32 mouse cellular contexts compared by ENCODE assay signal in the genomic region with DNA sequence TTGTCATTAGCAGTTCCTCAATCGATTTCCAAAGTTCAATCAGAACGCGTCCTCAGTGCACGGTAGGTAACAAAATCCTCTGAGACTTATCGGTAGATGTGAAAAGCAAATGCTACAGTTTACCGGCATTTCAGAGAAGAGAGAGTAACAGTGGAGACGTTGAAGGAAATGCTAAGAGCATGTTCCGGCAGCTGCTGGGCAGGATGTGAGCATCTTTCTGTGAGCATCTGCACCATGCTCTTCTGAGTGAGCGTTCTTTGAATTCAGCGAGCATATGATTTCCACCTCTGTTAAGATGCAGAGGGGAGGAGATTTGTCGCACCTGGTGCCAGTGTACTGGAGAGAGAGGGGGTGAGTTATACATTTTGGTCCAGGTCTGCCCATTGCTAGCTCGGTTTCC. TPM values are rescaled to one million over a fixed set of nuclear protein-coding genes. Genes with fewer than 3 reads are reported as not detected.
A peak's percentile ranks its signal among the peaks of the same experiment; 100 is the strongest.
DNase-seq lines count a peak whose midpoint lies in the region; ATAC-seq and TF ChIP-seq lines count a peak whose summit lies in the region.
"Had no signal": no experiment of that assay in that cellular context is flagged by ENCODE, and none has a peak within 500 bp of the region (broad histone marks: within the 10 kb centered on the region; RNA-seq: fewer than 3 reads in every experiment).

No protein-coding gene starts in this region.

- peak overlapping the region; percentile 90 for H3K27ac ChIP-seq in spleen, adult 2 months (ENCODE audit: insufficient read depth, low read length)
- H3K27ac ChIP-seq in liver, embryonic 12.5 days, result no peak overlapping the region
- no peak overlapping the region for H3K27ac ChIP-seq in forebrain, embryonic 16.5 days (ENCODE audit: low read length)
- H3K27ac ChIP-seq: embryonic facial prominence, embryonic 13.5 days; forebrain, embryonic 10.5 days; heart, embryonic 10.5 days; heart, embryonic 15.5 days; kidney, postnatal 0 days; liver, embryonic 15.5 days; neural tube, embryonic 12.5 days had no signal

- no peaks in the 10 kb centered on the region for H3K36me3 ChIP-seq in spleen, adult 2 months (ENCODE audit: control insufficient read depth, insufficient read depth, low read length)
- H3K36me3 ChIP-seq in liver, embryonic 12.5 days, result no peaks in the 10 kb centered on the region
- H3K36me3 ChIP-seq in forebrain, embryonic 16.5 days (ENCODE audit: control insufficient read depth, insufficient read depth), result no peaks in the 10 kb centered on the region
- H3K36me3 ChIP-seq: embryonic facial prominence, embryonic 13.5 days; forebrain, embryonic 10.5 days; heart, embryonic 15.5 days; liver, embryonic 15.5 days; neural tube, embryonic 12.5 days had no signal

- TF ChIP-seq POLR2A in spleen, adult 2 months (IDR thresholded peaks at IDR 0.05; ENCODE audit: low read depth, low read length), result no peak

- H3K4me1 ChIP-seq in spleen, adult 2 months (ENCODE audit: control insufficient read depth, insufficient read depth, insufficient read length), result peaks cover 7% of the 10 kb centered on the region; the same call in 1 of the 2 replicates
- H3K4me1 ChIP-seq in liver, embryonic 12.5 days, result peaks cover 35% of the 10 kb centered on the region
- H3K4me1 ChIP-seq in forebrain, embryonic 16.5 days (replicated peaks; ENCODE audit: control insufficient read depth, insufficient read depth, low read length), result no peaks in the 10 kb centered on the region

- H3K4me2 ChIP-seq in liver, embryonic 12.5 days, result no peak overlapping the region
- H3K4me2 ChIP-seq in forebrain, embryonic 16.5 days (ENCODE audit: low read length), result no peak overlapping the region
- H3K4me2 ChIP-seq: embryonic facial prominence, embryonic 13.5 days; heart, embryonic 15.5 days; liver, embryonic 15.5 days; lung, embryonic 14.5 days; neural tube, embryonic 12.5 days had no signal

- TF ChIP-seq CTCF in spleen, adult 2 months (IDR thresholded peaks at IDR 0.05; ENCODE audit: extremely low read depth, insufficient read depth, insufficient read length, insufficient replicate concordance), result no peak

- H3K9ac ChIP-seq in liver, embryonic 12.5 days, result no peak overlapping the region
- no peak overlapping the region for H3K9ac ChIP-seq in forebrain, embryonic 16.5 days (replicated peaks; ENCODE audit: low read depth, low read length)
- H3K9ac ChIP-seq: embryonic facial prominence, embryonic 13.5 days; forebrain, postnatal 0 days; heart, embryonic 15.5 days; liver, embryonic 15.5 days; lung, embryonic 14.5 days; neural tube, embryonic 12.5 days had no signal

- ATAC-seq in liver, embryonic 12.5 days, result no peak
- no peak for ATAC-seq in forebrain, embryonic 16.5 days
- ATAC-seq: forebrain, postnatal 0 days; hindbrain, embryonic 16.5 days; intestine, embryonic 16.5 days had no signal

- WGBS in spleen, adult 2 months, result 78% methylated on average over 12 of the region's 12 CpGs
- WGBS in liver, embryonic 12.5 days (ENCODE audit: insufficient replicate concordance), result 77% methylated on average over 12 of the region's 12 CpGs
- WGBS in forebrain, embryonic 16.5 days, result 85% methylated on average over 12 of the region's 12 CpGs

- no peaks in the 10 kb centered on the region for H3K9me3 ChIP-seq in liver, embryonic 12.5 days (replicated peaks)
- H3K9me3 ChIP-seq in forebrain, embryonic 16.5 days (ENCODE audit: control insufficient read depth, low read length), result no peaks in the 10 kb centered on the region
- H3K9me3 ChIP-seq: embryonic facial prominence, embryonic 13.5 days; forebrain, embryonic 10.5 days; heart, embryonic 10.5 days; heart, embryonic 15.5 days; liver, embryonic 15.5 days; neural tube, embryonic 12.5 days had no signal

- no peaks in the 10 kb centered on the region for H3K27me3 ChIP-seq in spleen, adult 2 months (ENCODE audit: control insufficient read depth, insufficient read depth, low read length)
- no peaks in the 10 kb centered on the region for H3K27me3 ChIP-seq in liver, embryonic 12.5 days (replicated peaks)
- H3K27me3 ChIP-seq in forebrain, embryonic 16.5 days (replicated peaks; ENCODE audit: control insufficient read depth, insufficient read depth, low read length), result no peaks in the 10 kb centered on the region
- H3K27me3 ChIP-seq: embryonic facial prominence, embryonic 13.5 days; heart, embryonic 15.5 days; liver, embryonic 15.5 days; neural tube, embryonic 12.5 days had no signal

- no peak for DNase-seq in spleen, adult 2 months (ENCODE audit: low read depth in 1 of 2, low spot score in 2 of 2)
- no peak for DNase-seq in spleen, postnatal 10 days (ENCODE audit: low spot score in 2 of 2)
- peak; percentile 79 for DNase-seq in naive thymus-derived CD4-positive, alpha-beta T cell, adult 2 months (ENCODE audit: low read depth)
- DNase-seq in thymus, postnatal 14 days, result peak; percentile 66
- no peak for DNase-seq in frontal cortex, postnatal 36 days (ENCODE audit: low spot score in 2 of 2)
- no peak for DNase-seq in layer of hippocampus, postnatal 36 days
- DNase-seq: adrenal gland, adult 8-10 months; cerebellum, adult 11 months; cerebellum, adult 9-11 months; embryo, embryonic 11 days; forebrain, postnatal 0 days; gastrocnemius, postnatal 14 days; heart, adult 11 months; kidney, adult 8-10 months; layer of hippocampus, adult 9-11 months; liver; lung, embryonic 14.5 days; lung, postnatal 14 days; midbrain, embryonic 14.5 days; right cerebral cortex, adult 18-20 months; spleen, adult 18-20 months had no signal

- H3K4me3 ChIP-seq in spleen, adult 2 months (ENCODE audit: extremely low read depth, insufficient read depth, insufficient read length), result no peak overlapping the region
- no peak overlapping the region for H3K4me3 ChIP-seq in liver, embryonic 12.5 days
- no peak overlapping the region for H3K4me3 ChIP-seq in forebrain, embryonic 16.5 days (replicated peaks; ENCODE audit: low read length)
- H3K4me3 ChIP-seq: embryonic facial prominence, embryonic 13.5 days; forebrain, embryonic 10.5 days; heart, embryonic 10.5 days; heart, embryonic 15.5 days; liver, embryonic 15.5 days; neural tube, embryonic 12.5 days had no signal

RNA-seq across cellular contexts. Expression of a gene that starts 45.4 kb away (rescaled TPM):
- polyA plus RNA-seq in spleen, adult 2 months (2012; rRNA removed), result 10.2 and 11.9 TPM in 2 replicates
- polyA plus RNA-seq in liver, embryonic 12.5 days (2016; fragmentation: Nextera tagmentation; extraction: Ambion mirVana), result 12.2 and 14.0 TPM in 2 replicates
- 14.7 and 15.9 TPM in 2 replicates for polyA plus RNA-seq in forebrain, embryonic 16.5 days (2015; fragmentation: Nextera tagmentation; extraction: Ambion mirVana)
- total RNA-seq in layer of hippocampus, postnatal 36 days (2021), result 10 to 100 TPM; 27.9 to 28.1 TPM

Comparison
In these comparisons a context has a peak if more than half of its experiments do, and no peak if none do; other contexts are left out.
1. DNase-seq: peak in naive thymus-derived CD4-positive, alpha-beta T cell, adult 2 months (single experiment) and thymus, postnatal 14 days (single experiment); none in spleen, adult 2 months (0 of 2), spleen, postnatal 10 days (0 of 2), frontal cortex, postnatal 36 days (0 of 2) and layer of hippocampus, postnatal 36 days (0 of 2).